Mouse (Mus musculus) neutrophil, adult 65 days (primary cell): Measurements from ENCODE around the gene Nfam1. TPM values are rescaled to one million over a fixed set of nuclear protein-coding genes. Genes with fewer than 3 reads are reported as not detected.

Source experiments
- total RNA-seq: library from RNA; stranded (reverse); gene quantifications from 2 replicates; pipeline ENCODE4 v1.2.4, GENCODE M21; 2023

Gene Nfam1
- total RNA-seq: 432 and 462 TPM in 2 replicates

GRCm38 (mm10) chr15:83032981-83033541 is at the start of gene Nfam1:
TSS of gene Nfam1 (minus strand) at chr15:83033306.

GRCm38 (mm10) chr15:82987732-82988112 is 45.4 kb downstream of the Nfam1 start, which contains the start of gene Tcf20:
TSS of gene Tcf20 (minus strand) at chr15:82987872.

Other genes starting within 250 kb of the Nfam1 start
- not detected in 2 replicates for gene Cyp2d26, start 239.0 kb downstream of the Nfam1 start, total RNA-seq
- 74.3 and 91.9 TPM in 2 replicates for gene Tcf20, start 45.4 kb downstream of the Nfam1 start, total RNA-seq
- 12.6 and 23.8 TPM in 2 replicates for gene Serhl, start 56.2 kb upstream of the Nfam1 start, total RNA-seq
- 40.8 and 44.1 TPM in 2 replicates for gene Rrp7a, start 89.5 kb upstream of the Nfam1 start, total RNA-seq
- 177 and 222 TPM in 2 replicates for gene Poldip3, start 116.1 kb upstream of the Nfam1 start, total RNA-seq
- gene Cyb5r3, start 139.3 kb upstream of the Nfam1 start, total RNA-seq: 61.1 and 65.7 TPM in 2 replicates
- not detected in 2 replicates for gene A4galt, start 218.5 kb upstream of the Nfam1 start, total RNA-seq